Mouse (Mus musculus) frontal cortex, postnatal 10 days (tissue): ENCODE results near the gene Irak4.

ENCODE experiments used
- DNase-seq, 2 experiments: peaks; one replicate each; pipeline ENCODE4 v3.0.0; 2022; ENCODE audit warnings: low spot score in 2 of 2, mixed read lengths in 1 of 2

The Irak4 gene

GRCm38 (mm10) chr15:94620909-94621308, 77.5 kb downstream of the Irak4 start:
- no peak for DNase-seq

DNA sequence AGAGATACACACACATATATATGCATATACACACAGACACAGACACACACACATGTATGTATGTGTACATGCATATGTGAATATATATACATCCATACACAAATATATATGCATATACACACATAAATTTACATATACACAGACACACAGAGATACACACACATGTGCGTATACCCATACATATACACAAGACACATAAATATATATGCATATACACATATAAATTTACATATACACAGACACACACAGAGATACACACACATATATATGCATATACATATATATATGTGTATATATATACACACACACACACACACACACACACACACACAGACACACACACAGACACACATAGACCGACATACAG, 85.0 kb downstream of the Irak4 start:
- no peak for DNase-seq

DNA sequence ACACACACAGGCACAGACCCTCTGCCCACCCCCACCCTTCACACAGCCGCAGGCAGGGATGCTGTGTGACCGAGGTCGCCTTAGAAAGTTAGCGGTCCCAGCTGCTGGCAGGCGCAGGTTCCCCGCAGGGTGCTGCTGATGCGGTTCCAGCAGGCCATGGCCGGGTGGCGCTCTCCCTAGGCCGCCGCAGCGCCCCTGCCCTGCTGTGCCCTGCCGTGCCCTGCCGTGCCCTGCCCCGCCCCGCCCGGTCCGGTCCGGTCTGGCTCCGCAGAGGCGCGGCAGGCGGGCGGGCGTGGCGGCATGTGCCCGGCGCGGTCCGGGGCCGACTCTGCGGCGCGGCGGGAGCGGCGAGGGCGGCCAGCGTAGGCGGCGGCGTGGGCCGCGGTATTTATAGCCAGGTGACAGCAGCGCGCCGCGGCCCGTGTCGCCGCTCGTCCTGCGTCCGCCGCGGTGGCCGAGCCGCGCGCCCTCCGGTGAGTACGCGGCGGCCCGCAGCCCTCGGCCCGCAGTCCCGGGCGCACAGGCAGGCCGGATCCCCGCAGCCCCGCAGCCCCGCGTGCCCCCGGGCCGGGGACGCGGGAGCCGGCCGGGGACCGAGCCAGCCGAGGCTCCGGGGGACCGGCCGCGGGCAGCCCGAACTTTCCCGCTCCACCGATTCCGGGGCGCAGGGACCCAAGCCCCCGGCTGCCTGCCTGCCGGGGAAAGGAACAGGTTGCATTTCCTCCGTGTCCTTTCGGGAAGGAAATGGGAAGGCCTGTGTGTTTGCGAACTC, 85.6 kb downstream of the Irak4 start, which contains the start of gene Tmem117:
Gene Tmem117 (plus strand): TSS at position 403 of the 772 bp plus-strand sequence.
- DNase-seq = no peak

GRCm38 (mm10) chr15:94630553-94630952, 87.1 kb downstream of the Irak4 start:
- no peak for DNase-seq
